Mouse (Mus musculus): Measurements from ENCODE around the gene Pigl. TPM values are rescaled to one million over a fixed set of nuclear protein-coding genes. Genes with fewer than 3 reads are reported as not detected.
A peak's percentile ranks its signal among the peaks of the same experiment; 100 is the strongest.

Pigl gene
- polyA plus RNA-seq, 1 experiment from 2014 or later: 11.5 TPM

DNA sequence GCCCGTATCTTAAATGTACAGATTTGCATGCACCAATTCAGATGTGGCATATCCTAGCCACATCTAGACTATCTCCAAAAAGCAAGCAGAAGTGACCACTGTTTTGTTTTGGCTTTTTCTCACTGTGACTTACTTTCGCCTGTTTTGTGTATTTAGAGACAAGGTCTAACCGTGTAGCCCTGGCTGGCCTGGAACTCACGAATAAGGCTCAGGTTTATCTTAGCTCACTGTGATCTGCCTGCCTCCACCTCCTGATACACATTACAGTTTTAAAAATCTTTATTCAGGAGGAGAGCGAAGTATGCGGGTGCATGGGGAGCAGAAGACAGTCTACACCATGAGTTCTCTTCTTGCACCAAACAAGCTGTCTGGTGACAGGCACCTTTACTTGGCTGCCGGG lies 81.9 kb downstream of the Pigl start:
- no peak overlapping the region for H3K4me3 ChIP-seq (ENCODE audit: low read depth, low read length)
- H3K36me3 ChIP-seq (ENCODE audit: insufficient read depth): no peaks in the 10 kb centered on the region
- TF ChIP-seq CTCF (IDR thresholded peaks at IDR 0.05; ENCODE audit: low read depth): no peak
- no peak overlapping the region for H3K4me2 ChIP-seq
- H3K27me3 ChIP-seq (ENCODE audit: insufficient read depth, low read length): peaks cover 19% of the 10 kb centered on the region; the same call in 1 of the 2 replicates
- no peak overlapping the region for H3K9ac ChIP-seq
- H3K9me3 ChIP-seq (ENCODE audit: low read depth, low read length): no peaks in the 10 kb centered on the region
- WGBS: 75% methylated on average over 7 of the region's 7 CpGs
- ATAC-seq (ENCODE audit: insufficient read depth) (no peak), DNase-seq (no peak)
- no peak overlapping the region for H3K27ac ChIP-seq (ENCODE audit: low read depth)
- no peaks in the 10 kb centered on the region for H3K4me1 ChIP-seq (ENCODE audit: insufficient read depth)

- Histone ChIP-seq H3K4me3 (ENCODE audit: low read depth, low read length) (no peak overlapping the region), H3K4me2 (no peak overlapping the region), H3K9ac (no peak overlapping the region), H3K4me1 (ENCODE audit: insufficient read depth) (no peaks in the 10 kb centered on the region), H3K36me3 (ENCODE audit: insufficient read depth) (no peaks in the 10 kb centered on the region), H3K27me3 (ENCODE audit: insufficient read depth, low read length) (peaks cover 19% of the 10 kb centered on the region; the same call in 1 of the 2 replicates), H3K9me3 (ENCODE audit: low read depth, low read length) (no peaks in the 10 kb centered on the region), H3K27ac (ENCODE audit: low read depth) (no peak overlapping the region)
- no peak for DNase-seq
- no peak for TF ChIP-seq CTCF (IDR thresholded peaks at IDR 0.05; ENCODE audit: low read depth)
- WGBS: 57% methylated on average over 2 of the region's 2 CpGs
- no peak for ATAC-seq (ENCODE audit: insufficient read depth)
Measured at GRCm38 (mm10) chr11:62540969-62541368, 82.7 kb downstream of the Pigl start.

DNA sequence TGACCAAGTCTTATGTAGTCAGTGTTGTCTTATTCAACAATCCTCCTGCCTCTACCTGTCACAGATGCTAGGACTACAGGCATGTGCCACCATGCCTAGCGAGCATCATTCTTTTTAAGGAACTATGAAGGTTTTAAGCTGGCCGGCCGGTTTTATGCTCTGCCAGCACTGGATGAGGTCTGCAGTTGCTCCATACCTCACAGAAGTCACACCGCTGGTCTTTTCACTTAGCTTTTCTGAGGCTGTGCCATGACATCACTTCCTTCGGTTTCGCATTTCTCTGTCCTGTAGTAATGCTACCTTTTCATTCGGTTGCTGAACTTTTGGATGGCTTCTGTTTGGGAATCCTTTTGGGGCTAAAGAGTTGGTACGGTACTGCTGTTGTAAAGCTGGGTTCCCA lies 83.3 kb downstream of the Pigl start:
- H3K4me3 ChIP-seq (ENCODE audit: low read depth, low read length): no peak overlapping the region
- peaks cover 19% of the 10 kb centered on the region; the same call in 1 of the 2 replicates for H3K27me3 ChIP-seq (ENCODE audit: insufficient read depth, low read length)
- no peak for TF ChIP-seq CTCF (IDR thresholded peaks at IDR 0.05; ENCODE audit: low read depth)
- H3K27ac ChIP-seq (ENCODE audit: low read depth): no peak overlapping the region
- no peak overlapping the region for H3K4me2 ChIP-seq
- DNase-seq (no peak), ATAC-seq (ENCODE audit: insufficient read depth) (no peak)
- no peaks in the 10 kb centered on the region for H3K4me1 ChIP-seq (ENCODE audit: insufficient read depth)
- 75% methylated on average over 8 of the region's 8 CpGs for WGBS
- no peak overlapping the region for H3K9ac ChIP-seq
- H3K9me3 ChIP-seq (ENCODE audit: low read depth, low read length): no peaks in the 10 kb centered on the region
- H3K36me3 ChIP-seq (ENCODE audit: insufficient read depth): no peaks in the 10 kb centered on the region

DNA sequence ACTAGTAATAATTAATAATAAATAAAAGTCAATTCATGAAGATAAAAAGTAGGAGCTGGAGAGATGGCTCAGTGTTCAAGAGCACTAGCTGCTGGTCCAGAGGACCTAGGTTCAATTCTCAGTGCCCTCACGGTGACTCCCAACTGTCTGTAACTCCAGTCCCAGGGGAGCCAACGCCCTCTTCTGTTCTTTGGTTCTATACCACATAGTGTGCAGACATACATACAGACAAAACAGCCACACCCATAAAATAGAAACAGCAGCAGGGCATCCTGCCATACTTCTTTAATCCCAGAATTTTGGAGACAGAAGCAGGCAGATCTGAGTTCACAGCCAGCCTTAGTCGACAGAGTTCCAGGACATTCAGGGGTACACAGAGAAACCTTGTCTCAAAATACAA lies 85.7 kb downstream of the Pigl start:
- no peak for DNase-seq
- Histone ChIP-seq H3K9me3 (ENCODE audit: low read depth, low read length) (no peaks in the 10 kb centered on the region), H3K36me3 (ENCODE audit: insufficient read depth) (no peaks in the 10 kb centered on the region), H3K27me3 (ENCODE audit: insufficient read depth, low read length) (peaks cover 14% of the 10 kb centered on the region; the same call in 1 of the 2 replicates), H3K9ac (no peak overlapping the region), H3K4me1 (ENCODE audit: insufficient read depth) (no peaks in the 10 kb centered on the region), H3K27ac (ENCODE audit: low read depth) (no peak overlapping the region), H3K4me2 (no peak overlapping the region), H3K4me3 (ENCODE audit: low read depth, low read length) (no peak overlapping the region)
- 88% methylated on average over 3 of the region's 3 CpGs for WGBS
- ATAC-seq (ENCODE audit: insufficient read depth): no peak
- no peak for TF ChIP-seq CTCF (IDR thresholded peaks at IDR 0.05; ENCODE audit: low read depth)

GRCm38 (mm10) chr11:62549782-62550181 lies 91.5 kb downstream of the Pigl start:
- H3K4me2 ChIP-seq: peak overlapping the region; percentile 70
- no peaks in the 10 kb centered on the region for H3K27me3 ChIP-seq (ENCODE audit: insufficient read depth, low read length)
- DNase-seq (peak; percentile 81), ATAC-seq (ENCODE audit: insufficient read depth) (no peak)
- no peaks in the 10 kb centered on the region for H3K9me3 ChIP-seq (ENCODE audit: low read depth, low read length)
- no peak for TF ChIP-seq CTCF (IDR thresholded peaks at IDR 0.05; ENCODE audit: low read depth)
- 7% methylated on average over 5 of the region's 5 CpGs for WGBS
- H3K36me3 ChIP-seq (ENCODE audit: insufficient read depth): peaks cover 20% of the 10 kb centered on the region
- peak overlapping the region; percentile 69 for H3K4me3 ChIP-seq (ENCODE audit: low read depth, low read length)
- peaks cover 21% of the 10 kb centered on the region; the same call in 1 of the 2 replicates for H3K4me1 ChIP-seq (ENCODE audit: insufficient read depth)
- peak overlapping the region; percentile 95 for H3K27ac ChIP-seq (ENCODE audit: low read depth)
- H3K9ac ChIP-seq: peak overlapping the region; percentile 79

- Histone ChIP-seq H3K4me2 (peak overlapping the region; percentile 70), H3K27ac (ENCODE audit: low read depth) (peak overlapping the region; percentile 95), H3K9me3 (ENCODE audit: low read depth, low read length) (no peaks in the 10 kb centered on the region), H3K27me3 (ENCODE audit: insufficient read depth, low read length) (no peaks in the 10 kb centered on the region), H3K4me3 (ENCODE audit: low read depth, low read length) (peak overlapping the region; percentile 69), H3K4me1 (ENCODE audit: insufficient read depth) (peaks cover 21% of the 10 kb centered on the region; the same call in 1 of the 2 replicates), H3K9ac (peak overlapping the region; percentile 79), H3K36me3 (ENCODE audit: insufficient read depth) (peaks cover 24% of the 10 kb centered on the region)
- DNase-seq: peak; percentile 81
- under 1% methylated on average over 11 of the region's 11 CpGs for WGBS
- TF ChIP-seq CTCF (IDR thresholded peaks at IDR 0.05; ENCODE audit: low read depth): no peak
- peak; percentile 36 for ATAC-seq (ENCODE audit: insufficient read depth)
Measured at GRCm38 (mm10) chr11:62550227-62550685, 92.0 kb downstream of the Pigl start.

DNA sequence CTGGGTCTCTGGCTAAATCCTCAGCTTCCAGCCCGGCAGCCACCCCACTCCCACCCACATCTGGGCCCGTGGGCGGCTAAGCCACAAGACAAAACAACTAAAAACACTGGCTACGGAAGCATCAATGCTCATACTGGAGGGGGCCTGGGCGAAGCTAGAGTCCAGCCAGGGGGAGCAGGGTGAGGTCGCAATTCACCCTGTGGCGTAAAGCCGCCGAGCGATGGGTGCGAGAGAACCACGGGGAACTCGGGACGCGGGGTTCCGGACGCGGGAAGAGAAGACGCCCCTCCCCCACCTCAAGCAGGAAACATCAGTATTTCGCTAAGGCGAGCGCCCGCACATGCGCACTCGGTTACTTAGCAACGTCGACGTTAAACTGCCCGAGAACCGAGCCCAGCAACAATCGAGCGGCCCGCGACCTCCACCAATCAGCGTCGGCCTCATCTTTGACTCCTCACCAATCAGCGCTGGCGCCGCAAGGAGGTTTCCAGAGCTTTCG lies 92.5 kb downstream of the Pigl start, which contains the start of gene Ubb:
Gene Ubb (plus strand): TSS at position 445 of the 499 bp plus-strand sequence.
- peak within 1 kb of the TSS; percentile 69 for H3K4me3 ChIP-seq (ENCODE audit: low read depth, low read length)
- H3K4me2 ChIP-seq: peak within 1 kb of the TSS; percentile 70
- H3K4me1 ChIP-seq (ENCODE audit: insufficient read depth): peaks cover 21% of the 10 kb centered on the region; the same call in 1 of the 2 replicates
- no peaks in the 10 kb centered on the region for H3K27me3 ChIP-seq (ENCODE audit: insufficient read depth, low read length)
- H3K9me3 ChIP-seq (ENCODE audit: low read depth, low read length): no peaks in the 10 kb centered on the region
- TF ChIP-seq CTCF (IDR thresholded peaks at IDR 0.05; ENCODE audit: low read depth): no peak
- peak within 1 kb of the TSS; percentile 95 for H3K27ac ChIP-seq (ENCODE audit: low read depth)
- H3K36me3 ChIP-seq (ENCODE audit: insufficient read depth): peaks cover 27% of the 10 kb centered on the region
- DNase-seq: peak; percentile 100
- peak; percentile 95 for ATAC-seq (ENCODE audit: insufficient read depth)
- WGBS: under 1% methylated on average over 40 of the region's 40 CpGs
- peak within 1 kb of the TSS; percentile 81 for H3K9ac ChIP-seq

All from lung, embryonic 14.5 days (tissue).